Mouse (Mus musculus) embryonic facial prominence, embryonic 10.5 days (tissue): ENCODE data around the gene Srrm3. TPM values are rescaled to one million over a fixed set of nuclear protein-coding genes. Genes with fewer than 3 reads are reported as not detected.

Experiments
- DNase-seq: peaks from one replicate; pipeline ENCODE4 v3.0.0-alpha.2; 2017; ENCODE audit warnings: low spot score
- H3K27ac ChIP-seq: fragments of 300-500 bp; sonication (generic); replicated peaks from 2 replicates; pipeline ENCODE4 v1.5.1; 2016; ENCODE audit warnings: mild to moderate bottlenecking
- H3K27me3 ChIP-seq: fragments of 300-500 bp; sonication (generic); replicated peaks from 2 replicates; pipeline ENCODE4 v1.6.1; 2016; ENCODE audit warnings: low read depth, mild to moderate bottlenecking; ENCODE audit not compliant: poor library complexity, severe bottlenecking
- H3K36me3 ChIP-seq: fragments of 300-500 bp; sonication (generic); replicated peaks from 2 replicates; pipeline ENCODE4 v1.6.1; 2016; ENCODE audit warnings: mild to moderate bottlenecking, moderate library complexity
- H3K4me1 ChIP-seq: fragments of 300-500 bp; sonication (generic); 2 replicates; pipeline ENCODE4 v1.6.1; 2016
- H3K4me3 ChIP-seq: fragments of 300-500 bp; sonication (generic); 2 replicates; pipeline ENCODE4 v1.5.1; 2016; ENCODE audit warnings: mild to moderate bottlenecking, moderate library complexity
- H3K9me3 ChIP-seq: fragments of 300-500 bp; sonication (generic); 2 replicates; pipeline ENCODE4 v1.6.1; 2016; ENCODE audit warnings: mild to moderate bottlenecking
- WGBS: fragments of 180-500 bp; shearing (Covaris S2); methylation state at CpG from one replicate; pipeline ENCODE4 v1.1.7; 2016; 5-methylcytosine and 5-hydroxymethylcytosine counted together
- microRNA-seq: library from miRNA; unstranded; fragments of <30 nt; microRNA quantifications from one replicate; pipeline ENCODE4, GENCODE M21; 2017
- polyA plus RNA-seq: library from polyadenylated mRNA; unstranded; fragments of >200 nt; fragmentation: Nextera tagmentation; extraction: Ambion mirVana; gene quantifications from 2 replicates; pipeline ENCODE4 v1.2.1, GENCODE M21; 2016

Srrm3 gene
- polyA plus RNA-seq, 1 experiment from 2014 or later = 5.3 TPM

- no peaks in the 10 kb centered on the region for H3K4me1 ChIP-seq
- 94% methylated on average over 6 of the region's 6 CpGs for whole genome bisulfite sequencing
- no peaks in the 10 kb centered on the region for H3K9me3 ChIP-seq
- H3K27ac ChIP-seq = no peak overlapping the region
- H3K27me3 ChIP-seq = no peaks in the 10 kb centered on the region
- H3K4me3 ChIP-seq = no peak overlapping the region
- DNase-seq = no peak
- H3K36me3 ChIP-seq = peaks cover 100% of the 10 kb centered on the region
Observed at GRCm38 (mm10) chr5:135914156-135914555, 107.5 kb downstream of the Srrm3 start.

- Histone ChIP-seq H3K4me3 (no peak overlapping the region), H3K36me3 (peaks cover 100% of the 10 kb centered on the region), H3K9me3 (no peaks in the 10 kb centered on the region), H3K4me1 (no peaks in the 10 kb centered on the region), H3K27ac (no peak overlapping the region), H3K27me3 (no peaks in the 10 kb centered on the region)
- DNase-seq = no peak
- 86% methylated on average over 6 of the region's 6 CpGs for WGBS
Observed at GRCm38 (mm10) chr5:135916051-135916565, 109.4 kb downstream of the Srrm3 start.

- H3K27ac ChIP-seq = no peak overlapping the region
- no peak for DNase-seq
- H3K4me3 ChIP-seq = no peak overlapping the region
- H3K9me3 ChIP-seq = no peaks in the 10 kb centered on the region
- no peaks in the 10 kb centered on the region for H3K4me1 ChIP-seq
- WGBS = 94% methylated on average over 3 of the region's 3 CpGs
- H3K36me3 ChIP-seq = peaks cover 100% of the 10 kb centered on the region
- no peaks in the 10 kb centered on the region for H3K27me3 ChIP-seq
Observed at GRCm38 (mm10) chr5:135916601-135917000, 109.9 kb downstream of the Srrm3 start.

- Histone ChIP-seq H3K9me3 (no peaks in the 10 kb centered on the region), H3K27me3 (no peaks in the 10 kb centered on the region), H3K4me3 (no peak overlapping the region), H3K27ac (no peak overlapping the region), H3K4me1 (no peaks in the 10 kb centered on the region), H3K36me3 (peaks cover 100% of the 10 kb centered on the region)
- WGBS = 93% methylated on average over 8 of the region's 8 CpGs
- no peak for DNase-seq
Observed at GRCm38 (mm10) chr5:135917327-135918058, 110.8 kb downstream of the Srrm3 start.

- DNase-seq = no peak
- no peak overlapping the region for H3K27ac ChIP-seq
- H3K27me3 ChIP-seq = no peaks in the 10 kb centered on the region
- peaks cover 100% of the 10 kb centered on the region for H3K36me3 ChIP-seq
- H3K4me3 ChIP-seq = no peak overlapping the region
- WGBS = 96% methylated on average over 5 of the region's 5 CpGs
- H3K4me1 ChIP-seq = no peaks in the 10 kb centered on the region
- H3K9me3 ChIP-seq = no peaks in the 10 kb centered on the region
Observed at GRCm38 (mm10) chr5:135918059-135918437, 111.4 kb downstream of the Srrm3 start.

- Histone ChIP-seq H3K4me1 (no peaks in the 10 kb centered on the region), H3K4me3 (no peak overlapping the region), H3K27ac (no peak overlapping the region), H3K36me3 (peaks cover 100% of the 10 kb centered on the region), H3K27me3 (no peaks in the 10 kb centered on the region), H3K9me3 (no peaks in the 10 kb centered on the region)
- no peak for DNase-seq
- 93% methylated on average over 5 of the region's 5 CpGs for WGBS
Observed at GRCm38 (mm10) chr5:135918593-135918992, 111.9 kb downstream of the Srrm3 start.

- no peaks in the 10 kb centered on the region for H3K9me3 ChIP-seq
- no peak overlapping the region for H3K27ac ChIP-seq
Observed at GRCm38 (mm10) chr5:135919902-135920301, 113.2 kb downstream of the Srrm3 start.

GRCm38 (mm10) chr5:135923901-135924300, 117.2 kb downstream of the Srrm3 start:
- Histone ChIP-seq H3K4me3 (no peak overlapping the region), H3K4me1 (peaks cover 4% of the 10 kb centered on the region; the same call in 1 of the 2 replicates), H3K27me3 (no peaks in the 10 kb centered on the region), H3K36me3 (peaks cover 100% of the 10 kb centered on the region), H3K9me3 (no peaks in the 10 kb centered on the region), H3K27ac (no peak overlapping the region)
- DNase-seq = no peak
- 95% methylated on average over 7 of the region's 7 CpGs for WGBS

More at GRCm38 (mm10) chr5:135919902-135920301, 113.2 kb downstream of the Srrm3 start:
- DNase-seq = no peak
- no peaks in the 10 kb centered on the region for H3K27me3 ChIP-seq
- 87% methylated on average over 3 of the region's 3 CpGs for WGBS
- peaks cover 100% of the 10 kb centered on the region for H3K36me3 ChIP-seq
- H3K4me3 ChIP-seq = no peak overlapping the region
- H3K4me1 ChIP-seq = no peaks in the 10 kb centered on the region

Small RNA genes lying within 50 kb of the gene (microRNA-seq; reads per million reads assigned to microRNA genes)
- not detected for gene Gm23268

Other genes with a start within 250 kb of the Srrm3 start
- not detected in 2 replicates for gene Ccl26, start 243.3 kb upstream of the Srrm3 start, polyA plus RNA-seq
- 0.75 and 0.86 TPM in 2 replicates for gene Ccl24, start 233.8 kb upstream of the Srrm3 start, polyA plus RNA-seq
- gene Rhbdd2, start 174.3 kb upstream of the Srrm3 start, polyA plus RNA-seq = 52.6 and 59.7 TPM in 2 replicates
- gene Por, start 136.9 kb upstream of the Srrm3 start, polyA plus RNA-seq = 97.3 and 103 TPM in 2 replicates
- gene Tmem120a, start 62.4 kb upstream of the Srrm3 start, polyA plus RNA-seq = 54.7 and 59.3 TPM in 2 replicates
- gene Styxl1, start 28.5 kb upstream of the Srrm3 start, polyA plus RNA-seq = 0.30 and 0.31 TPM in 2 replicates
- 603 and 625 TPM in 2 replicates for gene Mdh2, start 28.4 kb upstream of the Srrm3 start, polyA plus RNA-seq
- 24.0 and 24.4 TPM in 2 replicates for gene Hspb1, start 81.0 kb downstream of the Srrm3 start, polyA plus RNA-seq
- gene Ywhag, start 127.7 kb downstream of the Srrm3 start, polyA plus RNA-seq = 244 and 257 TPM in 2 replicates
- gene Ssc4d, start 167.6 kb downstream of the Srrm3 start, polyA plus RNA-seq = 3.1 and 4.0 TPM in 2 replicates
- not detected in 2 replicates for gene Zp3, start 173.2 kb downstream of the Srrm3 start, polyA plus RNA-seq
- 38.5 and 39.2 TPM in 2 replicates for gene Dtx2, start 187.9 kb downstream of the Srrm3 start, polyA plus RNA-seq
- gene Upk3b, start 231.6 kb downstream of the Srrm3 start, polyA plus RNA-seq = 0.32 and 0.78 TPM in 2 replicates
- gene Upk3bl, start 247.6 kb downstream of the Srrm3 start, polyA plus RNA-seq = 6.0 and 6.7 TPM in 2 replicates